Mouse (Mus musculus): ENCODE measurements around the gene Slamf7. TPM values are rescaled to one million over a fixed set of nuclear protein-coding genes. Genes with fewer than 3 reads are reported as not detected.

Gene Slamf7
- 10 to 100 TPM; 63.0 to 63.9 TPM for total RNA-seq (2023)

GRCm38 (mm10) chr1:171652734-171653133 lies at the start of gene Slamf7:
Slamf7 (minus strand) TSS chr1:171653035.

GRCm38 (mm10) chr1:171681531-171682299 lies 28.9 kb upstream of the Slamf7 start, which contains the start of gene Cd48:
Cd48 (plus strand) TSS chr1:171682009.

DNA sequence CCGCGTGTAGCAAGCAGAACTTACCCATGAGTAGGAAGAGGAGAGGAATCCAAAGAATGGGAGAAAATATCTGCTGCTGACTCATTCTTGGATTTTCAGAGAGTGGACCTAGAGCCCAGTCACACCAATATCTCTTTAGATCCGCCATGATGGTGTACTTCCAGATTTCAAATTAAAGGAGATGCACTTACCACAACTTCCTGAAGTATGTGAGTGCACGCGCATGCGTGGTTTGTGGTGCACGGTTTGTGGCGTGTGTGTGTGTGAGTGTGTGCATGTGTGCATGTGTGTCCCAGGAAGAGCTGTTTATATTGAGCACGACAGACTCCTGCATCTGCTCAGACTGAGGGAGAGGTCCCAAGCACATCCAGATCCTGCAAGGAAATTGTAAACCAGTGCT lies 45.7 kb downstream of the Slamf7 start, which contains the start of gene Ly9:
Gene Ly9, minus strand, starts transcription at position 235 of the 400 bp plus-strand sequence.

Other genes with a start within 250 kb of the Slamf7 start
- gene Usf1, start 241.7 kb downstream of the Slamf7 start, total RNA-seq (2023) = 100 to 1,000 TPM; 190 to 199 TPM
- gene Tstd1, start 234.2 kb downstream of the Slamf7 start, total RNA-seq (2023) = 10 to 100 TPM; 13.0 to 13.2 TPM
- 1 to 10 TPM in 1 of 2 experiments, under 1 TPM in 1; 0.64 to 1.3 TPM for gene F11r, start 215.5 kb downstream of the Slamf7 start, total RNA-seq (2023)
- gene Alyref2, start 149.6 kb downstream of the Slamf7 start, total RNA-seq (2023) = 10 to 100 TPM in 1 of 2 experiments, 1 to 10 TPM in 1; 8.3 to 10.2 TPM
- not detected for gene Itln1, start 117.7 kb downstream of the Slamf7 start, total RNA-seq (2023)
- 10 to 100 TPM; 13.3 to 15.7 TPM for gene Cd244a, start 93.8 kb downstream of the Slamf7 start, total RNA-seq (2023)
- 100 to 1,000 TPM; 131 to 138 TPM for gene Ly9, start 45.6 kb downstream of the Slamf7 start, total RNA-seq (2023)
- 100 to 1,000 TPM; 113 to 134 TPM for gene Cd48, start 29.0 kb upstream of the Slamf7 start, total RNA-seq (2023)
- 10 to 100 TPM; 33.3 to 43.7 TPM for gene Slamf1, start 114.1 kb upstream of the Slamf7 start, total RNA-seq (2023)
- 100 to 1,000 TPM; 123 to 130 TPM for gene Cd84, start 186.7 kb upstream of the Slamf7 start, total RNA-seq (2023)
- gene Gm10521, start 242.6 kb upstream of the Slamf7 start, total RNA-seq (2023) = 10 to 100 TPM; 19.4 to 26.8 TPM